Mouse (Mus musculus): ENCODE results near the gene BC053393. TPM values are rescaled to one million over a fixed set of nuclear protein-coding genes. Genes with fewer than 3 reads are reported as not detected.
"Not testable (repeated sequence)": the region's sequence is repeated elsewhere in the genome, so short reads cannot be mapped to it uniquely, and the experiment has no call there.

Gene BC053393
- total RNA-seq, 1 experiment: not detected

DNA sequence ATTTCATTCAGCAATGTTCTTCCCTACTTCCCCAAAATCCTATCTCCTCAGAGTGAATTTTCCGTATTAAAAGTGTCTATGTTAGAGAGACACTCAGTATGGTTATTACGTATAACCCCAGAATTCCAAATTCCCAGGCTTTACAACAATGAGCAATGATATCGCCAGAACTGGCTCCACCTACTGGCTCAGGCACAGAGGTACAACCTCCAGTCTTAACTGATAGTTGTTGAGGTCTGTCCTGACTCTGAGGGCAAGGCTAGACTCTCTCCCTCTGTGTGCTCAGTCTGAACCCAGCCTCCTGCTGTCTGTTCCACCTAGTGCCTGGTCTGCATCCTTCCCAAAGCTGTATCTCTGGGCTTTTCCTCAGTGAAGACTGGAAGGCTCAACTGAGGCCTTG, 60.3 kb downstream of the BC053393 start:
- TF ChIP-seq MAFK (IDR thresholded peaks at IDR 0.05; ENCODE audit: insufficient read depth, low read depth, low read length): no peak
- no peak for TF ChIP-seq ZNF384 (IDR thresholded peaks at IDR 0.05; ENCODE audit: low read depth, low read length)
- no peak for TF ChIP-seq HCFC1 (IDR thresholded peaks at IDR 0.05; ENCODE audit: borderline replicate concordance, insufficient read depth, low read length)
- TF ChIP-seq CHD2 (IDR thresholded peaks at IDR 0.05; ENCODE audit: low read depth, low read length): no peak
- no peak for TF ChIP-seq ZC3H11A (IDR thresholded peaks at IDR 0.05; ENCODE audit: borderline replicate concordance, low read depth, low read length)
- H3K27ac ChIP-seq (ENCODE audit: insufficient read depth, low read depth, low read length, poor library complexity, severe bottlenecking): no peak overlapping the region
- in situ Hi-C loops (cut with MboI; ENCODE audit: low sequenced_read_pairs in 2 of 2, unreplicated experiment in 2 of 2): no loop called here

DNA sequence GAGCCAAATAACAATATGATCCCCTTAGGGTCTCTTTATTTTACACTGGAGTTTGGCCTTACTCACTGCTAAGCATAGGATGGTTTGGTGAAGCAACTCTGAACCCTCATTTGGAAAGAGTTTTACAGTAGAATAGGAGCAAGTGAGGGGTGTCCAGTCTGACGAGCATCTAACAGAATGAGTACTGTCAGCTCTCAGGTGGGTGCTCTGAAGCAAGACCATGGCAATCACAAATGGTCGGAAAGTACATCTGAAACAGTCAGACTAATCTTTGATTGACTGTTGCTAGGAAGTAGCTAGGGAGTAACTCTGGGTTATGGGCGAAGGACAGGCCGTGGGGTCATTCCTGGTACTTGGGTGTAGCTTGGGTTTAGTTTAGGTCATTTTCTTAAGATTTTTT, 64.2 kb downstream of the BC053393 start:
- H3K4me3 ChIP-seq (ENCODE audit: insufficient read depth in 1 of 2, low read depth in 1 of 2, low read length in 2 of 2, poor library complexity in 1 of 2, severe bottlenecking in 1 of 2); DNase-seq (ENCODE audit: low read depth, low spot score); in situ Hi-C loops (cut with MboI; ENCODE audit: low sequenced_read_pairs in 2 of 2, unreplicated experiment in 2 of 2); H3K4me1 ChIP-seq (ENCODE audit: control insufficient read depth in 2 of 2, insufficient read depth in 2 of 2, low read length in 2 of 2, poor library complexity in 1 of 2); H3K9me3 ChIP-seq (ENCODE audit: control insufficient read depth, insufficient read depth, low read depth, low read length); H3K36me3 ChIP-seq (ENCODE audit: control insufficient read depth, insufficient read depth, low read length, poor library complexity, severe bottlenecking); H3K27ac ChIP-seq (ENCODE audit: insufficient read depth, low read depth, low read length, poor library complexity, severe bottlenecking); H3K9ac ChIP-seq (ENCODE audit: insufficient read depth, low read depth, low read length, poor library complexity, severe bottlenecking): not testable (repeated sequence)

More for the DNA sequence above, 60.3 kb downstream of the BC053393 start:
- Histone ChIP-seq H3K9me3 (ENCODE audit: control insufficient read depth, insufficient read depth, low read depth, low read length) (no peaks in the 10 kb centered on the region), H3K36me3 (ENCODE audit: control insufficient read depth, insufficient read depth, low read length, poor library complexity, severe bottlenecking) (no peaks in the 10 kb centered on the region), H3K9ac (ENCODE audit: insufficient read depth, low read depth, low read length, poor library complexity, severe bottlenecking) (no peak overlapping the region), H3K4me1 (ENCODE audit: control insufficient read depth in 2 of 2, insufficient read depth in 2 of 2, low read length in 2 of 2, poor library complexity in 1 of 2) (no peaks in the 10 kb centered on the region), H3K4me3 (ENCODE audit: insufficient read depth in 1 of 2, low read depth in 1 of 2, low read length in 2 of 2, poor library complexity in 1 of 2, severe bottlenecking in 1 of 2) (no peak overlapping the region)
- DNase-seq (ENCODE audit: low read depth, low spot score): no peak

DNA sequence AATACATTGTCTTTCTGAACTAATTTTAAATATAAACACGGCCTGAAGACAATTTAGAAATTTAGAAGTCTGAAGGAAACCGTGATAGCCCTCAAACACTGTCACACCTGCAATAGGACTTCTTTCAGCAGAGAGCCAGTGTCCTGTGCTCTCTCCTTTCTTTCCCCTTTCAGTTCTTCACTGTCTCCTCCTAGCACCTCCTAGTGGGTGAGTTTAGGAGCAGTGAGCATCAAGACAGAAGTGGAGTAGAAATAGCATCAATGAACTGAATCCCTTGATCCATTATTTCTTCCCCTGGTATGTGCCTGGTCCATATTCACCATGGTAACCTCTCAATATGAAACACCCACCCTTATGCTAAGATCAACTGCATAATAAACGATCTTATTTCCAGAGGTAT, 65.2 kb downstream of the BC053393 start:
- Histone ChIP-seq H3K4me3 (ENCODE audit: insufficient read depth in 1 of 2, low read depth in 1 of 2, low read length in 2 of 2, poor library complexity in 1 of 2, severe bottlenecking in 1 of 2) (no peak overlapping the region), H3K9ac (ENCODE audit: insufficient read depth, low read depth, low read length, poor library complexity, severe bottlenecking) (no peak overlapping the region), H3K27ac (ENCODE audit: insufficient read depth, low read depth, low read length, poor library complexity, severe bottlenecking) (no peak overlapping the region), H3K4me1 (ENCODE audit: control insufficient read depth in 2 of 2, insufficient read depth in 2 of 2, low read length in 2 of 2, poor library complexity in 1 of 2) (no peaks in the 10 kb centered on the region), H3K9me3 (ENCODE audit: control insufficient read depth, insufficient read depth, low read depth, low read length) (no peaks in the 10 kb centered on the region), H3K36me3 (ENCODE audit: control insufficient read depth, insufficient read depth, low read length, poor library complexity, severe bottlenecking) (no peaks in the 10 kb centered on the region)
- no peak for TF ChIP-seq MAFK (IDR thresholded peaks at IDR 0.05; ENCODE audit: insufficient read depth, low read depth, low read length)
- no peak for TF ChIP-seq HCFC1 (IDR thresholded peaks at IDR 0.05; ENCODE audit: borderline replicate concordance, insufficient read depth, low read length)
- no peak for TF ChIP-seq CHD2 (IDR thresholded peaks at IDR 0.05; ENCODE audit: low read depth, low read length)
- TF ChIP-seq ZNF384 (IDR thresholded peaks at IDR 0.05; ENCODE audit: low read depth, low read length): no peak
- TF ChIP-seq ZC3H11A (IDR thresholded peaks at IDR 0.05; ENCODE audit: borderline replicate concordance, low read depth, low read length): no peak
- DNase-seq (ENCODE audit: low read depth, low spot score): no peak
- in situ Hi-C loops (cut with MboI; ENCODE audit: low sequenced_read_pairs in 2 of 2, unreplicated experiment in 2 of 2): no loop called here

Other genes starting within 250 kb of the BC053393 start
- not detected in 2 replicates for gene Itk, start 182.0 kb upstream of the BC053393 start, total RNA-seq (2012; rRNA removed)
- not detected in 2 replicates for gene Fam71b, start 175.0 kb upstream of the BC053393 start, total RNA-seq (2012; rRNA removed)
- gene Med7, start 134.6 kb upstream of the BC053393 start, total RNA-seq (2012; rRNA removed): 31.6 and 44.1 TPM in 2 replicates
- not detected in 2 replicates for gene Havcr2, start 116.6 kb upstream of the BC053393 start, total RNA-seq (2012; rRNA removed)
- not detected in 2 replicates for gene Gm12169, start 47.3 kb upstream of the BC053393 start, total RNA-seq (2012; rRNA removed)
- 1.4 TPM in 1 of 2 replicates, not detected in the other for gene Dppa1, start 57.7 kb downstream of the BC053393 start, total RNA-seq (2012; rRNA removed)
- 0.16 and 5.2 TPM in 2 replicates for gene Timd2, start 135.5 kb downstream of the BC053393 start, total RNA-seq (2012; rRNA removed)
- gene Havcr1, start 163.5 kb downstream of the BC053393 start, total RNA-seq (2012; rRNA removed): 0.22 TPM in 1 of 2 replicates, not detected in the other
- gene Timd4, start 239.3 kb downstream of the BC053393 start, total RNA-seq (2012; rRNA removed): not detected in 2 replicates

All from ES-E14 (cell line).